Mouse (Mus musculus): Measurements from ENCODE around the gene Rpl18. TPM values are rescaled to one million over a fixed set of nuclear protein-coding genes. Genes with fewer than 3 reads are reported as not detected.

Rpl18 gene
- 572 and 599 TPM in 2 replicates for total RNA-seq (2023)

GRCm38 (mm10) chr7:45715090-45715708 is at the start of gene Rpl18:
Gene Rpl18, plus strand, starts transcription at chr7:45715457.

DNA sequence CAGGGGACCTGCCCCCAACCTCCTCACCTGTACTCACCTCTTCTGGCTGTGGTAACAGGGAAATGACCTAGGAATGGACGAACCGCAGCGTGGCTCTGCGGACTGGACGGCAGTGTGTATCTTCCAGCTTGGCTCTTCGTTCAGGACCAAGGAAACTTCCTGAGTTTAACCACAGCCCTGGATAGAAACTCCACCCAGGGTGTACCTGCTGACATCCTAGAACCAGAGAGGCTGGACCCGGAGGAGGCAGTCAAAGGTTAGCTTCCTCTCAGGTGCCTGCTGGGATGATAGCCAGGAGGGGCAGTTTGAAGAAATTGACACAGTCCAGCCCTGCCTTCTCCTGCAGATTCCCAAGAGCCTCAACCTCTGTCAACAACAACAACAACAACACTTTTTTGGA is 49.1 kb upstream of the Rpl18 start, which contains the start of gene Fut2:
Gene Fut2, minus strand, starts transcription at position 234 of the 400 bp plus-strand sequence.

GRCm38 (mm10) chr7:45683396-45684050 is 31.7 kb upstream of the Rpl18 start, which contains the start of gene Ntn5:
Gene Ntn5, plus strand, starts transcription at chr7:45684022.

DNA sequence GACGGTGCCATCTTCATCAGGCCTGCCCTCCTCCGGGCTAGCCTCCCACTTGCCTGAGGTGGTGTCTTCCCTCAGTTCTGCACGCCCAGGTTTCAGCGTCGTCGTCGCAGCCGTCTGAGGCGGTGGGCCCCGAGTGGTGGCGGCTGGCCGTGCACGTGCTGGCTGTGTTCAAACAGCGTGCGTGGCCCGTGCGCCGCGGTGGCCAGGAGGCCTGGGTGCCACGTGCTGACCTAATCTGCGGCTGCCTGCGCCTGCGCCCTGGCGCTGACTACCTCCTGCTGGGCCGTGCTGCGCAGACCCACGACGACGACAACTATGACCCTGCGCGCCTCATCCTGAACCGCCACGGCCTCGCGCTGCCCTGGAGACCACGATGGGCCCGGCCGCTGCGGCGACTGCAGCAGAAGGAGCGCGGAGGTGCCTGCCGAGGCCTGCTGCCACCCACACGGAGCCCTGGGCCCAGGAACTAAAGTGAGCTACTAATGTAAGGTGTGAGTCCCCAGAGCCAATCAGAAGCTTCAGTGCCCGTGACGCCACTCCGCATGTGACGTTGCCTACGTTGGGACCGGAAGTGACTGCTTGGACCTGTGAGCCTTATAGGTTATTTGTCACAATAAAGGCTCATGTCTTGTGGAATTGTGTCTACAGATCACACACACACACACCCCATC is 21.2 kb upstream of the Rpl18 start, which contains the start of gene Sec1:
Gene Sec1, minus strand, starts transcription at position 482 of the 671 bp plus-strand sequence.

DNA sequence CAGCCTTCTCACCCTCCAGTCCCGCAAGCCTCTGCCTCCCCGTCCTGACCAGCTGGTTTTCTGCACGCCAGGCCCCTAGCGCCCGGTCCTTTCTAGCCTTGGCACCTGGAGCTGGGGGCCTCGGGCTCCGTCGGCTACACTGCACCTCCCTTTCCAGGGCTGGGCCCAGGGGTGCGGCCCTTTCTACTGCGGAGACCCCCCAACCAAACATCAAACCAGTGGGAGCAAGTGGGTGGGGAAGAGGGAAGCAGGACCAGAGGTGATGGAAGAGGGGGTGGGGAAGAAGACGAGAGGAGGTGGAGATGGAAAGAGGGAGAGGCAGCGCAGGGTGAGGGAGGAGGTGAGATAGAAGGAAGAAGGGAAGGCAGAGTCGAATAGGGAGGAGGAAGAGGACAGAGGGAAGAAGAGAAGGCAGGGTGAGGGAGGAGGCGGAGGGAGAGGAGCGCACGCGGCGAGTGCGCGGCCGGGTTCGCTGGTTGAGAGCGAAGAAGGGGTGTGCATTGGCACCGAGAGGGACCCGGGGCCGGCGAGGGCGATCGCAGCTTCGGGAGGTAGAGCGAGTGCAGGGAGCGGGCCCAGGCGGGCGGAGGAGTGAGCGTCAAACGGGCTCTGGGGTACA is 15.6 kb upstream of the Rpl18 start, which contains the start of gene Car11:
Gene Car11, plus strand, starts transcription at position 321 of the 619 bp plus-strand sequence.

GRCm38 (mm10) chr7:45704730-45705442 is 10.4 kb upstream of the Rpl18 start, which contains the start of gene Dbp:
Gene Dbp, plus strand, starts transcription at chr7:45705088.

DNA sequence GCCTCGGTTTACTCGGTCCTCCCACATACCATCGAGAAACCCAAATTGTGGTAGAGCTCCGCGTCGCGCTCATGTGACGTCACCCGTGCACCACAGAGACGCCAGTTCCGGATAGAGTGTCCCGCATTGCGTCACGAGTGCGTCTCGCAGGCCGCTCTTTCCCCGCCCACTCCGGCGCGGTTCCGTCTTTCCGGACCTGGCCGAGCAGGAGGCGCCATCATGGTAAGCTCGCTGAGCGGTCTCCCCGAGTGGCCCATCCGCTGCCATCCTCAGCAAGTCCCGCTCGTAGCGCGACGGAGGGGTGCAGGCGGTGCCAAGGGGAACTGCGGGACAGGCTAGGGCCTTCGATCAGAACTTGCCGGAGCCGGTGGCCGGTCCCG is 2.7 kb downstream of the Rpl18 start, which contains the start of gene Sphk2:
Gene Sphk2, minus strand, starts transcription at position 85 of the 380 bp plus-strand sequence.

GRCm38 (mm10) chr7:45720413-45721233 is 5.4 kb downstream of the Rpl18 start, which contains the start of gene Fam83e:
Gene Fam83e, plus strand, starts transcription at chr7:45721212.

GRCm38 (mm10) chr7:45725713-45726112 is 10.5 kb downstream of the Rpl18 start, which contains the start of gene Spaca4:
Gene Spaca4, minus strand, starts transcription at chr7:45725813.

Other genes with a start within 250 kb of the Rpl18 start
- gene Bax, start 248.6 kb upstream of the Rpl18 start, total RNA-seq (2023) = 37.2 and 40.7 TPM in 2 replicates
- not detected in 2 replicates for gene Tulp2, start 233.6 kb upstream of the Rpl18 start, total RNA-seq (2023)
- gene Gm45808, start 228.6 kb upstream of the Rpl18 start, total RNA-seq (2023) = 0.98 and 1.7 TPM in 2 replicates
- gene Dhdh, start 226.7 kb upstream of the Rpl18 start, total RNA-seq (2023) = 3.7 and 5.4 TPM in 2 replicates
- gene Nucb1, start 205.1 kb upstream of the Rpl18 start, total RNA-seq (2023) = 90.7 and 109 TPM in 2 replicates
- gene Ppp1r15a, start 189.2 kb upstream of the Rpl18 start, total RNA-seq (2023) = 126 and 199 TPM in 2 replicates
- gene Plekha4, start 189.1 kb upstream of the Rpl18 start, total RNA-seq (2023) = not detected in 2 replicates
- 0.95 TPM in 1 of 2 replicates, not detected in the other for gene Hsd17b14, start 160.6 kb upstream of the Rpl18 start, total RNA-seq (2023)
- 24.0 and 34.0 TPM in 2 replicates for gene Bcat2, start 145.3 kb upstream of the Rpl18 start, total RNA-seq (2023)
- gene Fgf21, start 100.0 kb upstream of the Rpl18 start, total RNA-seq (2023) = not detected in 2 replicates
- gene Fut1, start 98.2 kb upstream of the Rpl18 start, total RNA-seq (2023) = not detected in 2 replicates
- gene Izumo1, start 93.6 kb upstream of the Rpl18 start, total RNA-seq (2023) = not detected in 2 replicates
- gene Rasip1, start 88.0 kb upstream of the Rpl18 start, total RNA-seq (2023) = 4.3 and 5.0 TPM in 2 replicates
- gene Mamstr, start 75.5 kb upstream of the Rpl18 start, total RNA-seq (2023) = 0.20 TPM in 1 of 2 replicates, not detected in the other
- not detected in 2 replicates for gene Fut2, start 49.1 kb upstream of the Rpl18 start, total RNA-seq (2023)
- gene Ntn5, start 31.4 kb upstream of the Rpl18 start, total RNA-seq (2023) = not detected in 2 replicates
- gene Sec1, start 21.1 kb upstream of the Rpl18 start, total RNA-seq (2023) = not detected in 2 replicates
- not detected in 2 replicates for gene Car11, start 15.6 kb upstream of the Rpl18 start, total RNA-seq (2023)
- 5.0 and 6.3 TPM in 2 replicates for gene Dbp, start 10.4 kb upstream of the Rpl18 start, total RNA-seq (2023)
- 62.3 and 77.9 TPM in 2 replicates for gene Sphk2, start 2.5 kb downstream of the Rpl18 start, total RNA-seq (2023)
- 0.16 and 0.20 TPM in 2 replicates for gene Fam83e, start 5.8 kb downstream of the Rpl18 start, total RNA-seq (2023)
- gene Spaca4, start 10.4 kb downstream of the Rpl18 start, total RNA-seq (2023) = not detected in 2 replicates
- gene Lmtk3, start 68.3 kb downstream of the Rpl18 start, total RNA-seq (2023) = not detected in 2 replicates
- gene Sult2b1, start 69.2 kb downstream of the Rpl18 start, total RNA-seq (2023) = not detected in 2 replicates
- 127 and 143 TPM in 2 replicates for gene Cyth2, start 99.1 kb downstream of the Rpl18 start, total RNA-seq (2023)
- gene Kcnj14, start 109.3 kb downstream of the Rpl18 start, total RNA-seq (2023) = 0.27 and 0.57 TPM in 2 replicates
- 6.0 and 6.6 TPM in 2 replicates for gene Grwd1, start 115.5 kb downstream of the Rpl18 start, total RNA-seq (2023)
- gene Kdelr1, start 157.3 kb downstream of the Rpl18 start, total RNA-seq (2023) = 58.9 and 60.5 TPM in 2 replicates
- 0.16 and 0.25 TPM in 2 replicates for gene Grin2d, start 162.9 kb downstream of the Rpl18 start, total RNA-seq (2023)
- gene Syngr4, start 181.3 kb downstream of the Rpl18 start, total RNA-seq (2023) = 0.95 TPM in 1 of 2 replicates, not detected in the other
- 3.5 and 5.3 TPM in 2 replicates for gene Tmem143, start 181.5 kb downstream of the Rpl18 start, total RNA-seq (2023)
- gene Emp3, start 205.9 kb downstream of the Rpl18 start, total RNA-seq (2023) = 328 and 386 TPM in 2 replicates
- 4.0 and 7.0 TPM in 2 replicates for gene Ccdc114, start 208.6 kb downstream of the Rpl18 start, total RNA-seq (2023)

All from neutrophil, adult 65 days (primary cell).